Mouse (Mus musculus) heart, embryonic 13.5 days (tissue): ENCODE measurements around the gene Cltb. TPM values are rescaled to one million over a fixed set of nuclear protein-coding genes. Genes with fewer than 3 reads are reported as not detected.

Source experiments
- ATAC-seq: fragments of 200-750 bp; cut with Nextera tagmentation; 2 replicates; pipeline ENCODE4 v1.8.0; 2017; ENCODE audit warnings: moderate TSS enrichment; ENCODE audit not compliant: insufficient number of reproducible peaks, low FRiP score, low TSS enrichment; ENCODE audit errors: extremely low read depth
- H3K27ac ChIP-seq: fragments of 300-500 bp; sonication (generic); replicated peaks from 2 replicates; pipeline ENCODE4 v1.5.1; 2015; ENCODE audit warnings: moderate library complexity, mild to moderate bottlenecking, inconsistent platforms
- H3K27me3 ChIP-seq: fragments of 300-500 bp; sonication (generic); replicated peaks from 2 replicates; pipeline ENCODE4 v1.6.1; 2015; ENCODE audit warnings: mild to moderate bottlenecking, inconsistent platforms
- H3K36me3 ChIP-seq: fragments of 300-500 bp; sonication (generic); 2 replicates; pipeline ENCODE4 v1.6.1; 2015; ENCODE audit warnings: mild to moderate bottlenecking, inconsistent platforms
- H3K4me1 ChIP-seq: fragments of 300-500 bp; sonication (generic); 2 replicates; pipeline ENCODE4 v1.6.1; 2015; ENCODE audit warnings: inconsistent platforms
- H3K4me2 ChIP-seq: fragments of 300-500 bp; sonication (generic); 2 replicates; pipeline ENCODE4 v1.6.1; 2015; ENCODE audit warnings: inconsistent platforms, mild to moderate bottlenecking, moderate library complexity
- H3K4me3 ChIP-seq: fragments of 300-500 bp; sonication (generic); 2 replicates; pipeline ENCODE4 v1.5.1; 2015; ENCODE audit warnings: moderate library complexity, mild to moderate bottlenecking, inconsistent platforms
- H3K9ac ChIP-seq: fragments of 300-500 bp; sonication (generic); 2 replicates; pipeline ENCODE4 v1.6.1; 2015; ENCODE audit warnings: inconsistent platforms, mild to moderate bottlenecking, moderate library complexity
- H3K9me3 ChIP-seq: fragments of 300-500 bp; sonication (generic); 2 replicates; pipeline ENCODE4 v1.6.1; 2016; ENCODE audit warnings: inconsistent platforms
- WGBS: fragments of 180-500 bp; shearing (Covaris S2); methylation state at CpG from one replicate; pipeline ENCODE4 v1.1.7; 2015; ENCODE audit warnings: mixed read lengths; 5-methylcytosine and 5-hydroxymethylcytosine counted together
- microRNA-seq: library from miRNA; unstranded; fragments of <30 nt; microRNA quantifications from one replicate; pipeline ENCODE4, GENCODE M21; 2016
- polyA plus RNA-seq: library from polyadenylated mRNA; unstranded; fragments of >200 nt; fragmentation: Nextera tagmentation; extraction: Ambion mirVana; gene quantifications from 2 replicates; pipeline ENCODE4 v1.2.1, GENCODE M21; 2015

The Cltb gene
- polyA plus RNA-seq, 1 experiment from 2014 or later = 44.6 TPM

GRCm38 (mm10) chr13:54559656-54560055 is 51.5 kb downstream of the Cltb start:
- Histone ChIP-seq H3K27me3 (no peaks in the 10 kb centered on the region), H3K4me1 (peaks cover 10% of the 10 kb centered on the region), H3K27ac (no peak overlapping the region), H3K9me3 (no peaks in the 10 kb centered on the region), H3K4me3 (no peak overlapping the region), H3K4me2 (no peak overlapping the region), H3K9ac (no peak overlapping the region), H3K36me3 (peaks cover 86% of the 10 kb centered on the region)
- WGBS = 94% methylated on average over 2 of the region's 2 CpGs
- no peak for ATAC-seq

GRCm38 (mm10) chr13:54557652-54558051 is 53.5 kb downstream of the Cltb start:
- WGBS = 90% methylated on average over 1 of the region's 1 CpGs
- H3K4me3 ChIP-seq = no peak overlapping the region

GRCm38 (mm10) chr13:54556796-54557195 is 54.3 kb downstream of the Cltb start:
- Histone ChIP-seq H3K9me3 (no peaks in the 10 kb centered on the region), H3K27ac (no peak overlapping the region), H3K36me3 (peaks cover 98% of the 10 kb centered on the region), H3K9ac (no peak overlapping the region), H3K27me3 (no peaks in the 10 kb centered on the region), H3K4me1 (no peaks in the 10 kb centered on the region), H3K4me2 (no peak overlapping the region), H3K4me3 (no peak overlapping the region)
- 78% methylated on average over 3 of the region's 3 CpGs for WGBS
- no peak for ATAC-seq

More at GRCm38 (mm10) chr13:54557652-54558051, 53.5 kb downstream of the Cltb start:
- Histone ChIP-seq H3K9me3 (no peaks in the 10 kb centered on the region), H3K9ac (no peak overlapping the region), H3K27ac (no peak overlapping the region), H3K36me3 (peaks cover 98% of the 10 kb centered on the region), H3K4me1 (no peaks in the 10 kb centered on the region), H3K27me3 (no peaks in the 10 kb centered on the region), H3K4me2 (no peak overlapping the region)
- ATAC-seq = no peak

- Histone ChIP-seq H3K27me3 (no peaks in the 10 kb centered on the region), H3K4me1 (no peaks in the 10 kb centered on the region), H3K4me2 (no peak overlapping the region), H3K9ac (no peak overlapping the region), H3K36me3 (peaks cover 98% of the 10 kb centered on the region), H3K4me3 (no peak overlapping the region), H3K9me3 (no peaks in the 10 kb centered on the region), H3K27ac (no peak overlapping the region)
- 90% methylated on average over 9 of the region's 9 CpGs for WGBS
- ATAC-seq = no peak
Measured at GRCm38 (mm10) chr13:54556176-54556575, 55.0 kb downstream of the Cltb start.

GRCm38 (mm10) chr13:54548036-54548435 is 63.1 kb downstream of the Cltb start:
- WGBS = 82% methylated on average over 7 of the region's 7 CpGs
- no peak overlapping the region for H3K27ac ChIP-seq
- H3K27me3 ChIP-seq = no peaks in the 10 kb centered on the region
- no peak for ATAC-seq
- H3K4me2 ChIP-seq = no peak overlapping the region
- no peaks in the 10 kb centered on the region for H3K4me1 ChIP-seq
- no peak overlapping the region for H3K4me3 ChIP-seq
- H3K9ac ChIP-seq = no peak overlapping the region
- H3K9me3 ChIP-seq = no peaks in the 10 kb centered on the region
- peaks cover 66% of the 10 kb centered on the region for H3K36me3 ChIP-seq

Small RNA genes within 50 kb of the gene (microRNA-seq; reads per million reads assigned to microRNA genes)
- not detected for gene Gm24195

Other genes with a start within 250 kb of the Cltb start
- gene Cplx2, start 240.0 kb downstream of the Cltb start, polyA plus RNA-seq = 2.2 and 2.9 TPM in 2 replicates
- 76.7 and 83.8 TPM in 2 replicates for gene Thoc3, start 142.5 kb downstream of the Cltb start, polyA plus RNA-seq
- 5.4 and 5.7 TPM in 2 replicates for gene Simc1, start 107.6 kb downstream of the Cltb start, polyA plus RNA-seq
- gene 4833439L19Rik, start 45.9 kb downstream of the Cltb start, polyA plus RNA-seq = 110 and 122 TPM in 2 replicates
- 19.0 and 19.2 TPM in 2 replicates for gene Arl10, start 36.3 kb downstream of the Cltb start, polyA plus RNA-seq
- gene Nop16, start 21.3 kb downstream of the Cltb start, polyA plus RNA-seq = 60.6 and 60.9 TPM in 2 replicates
- gene Higd2a, start 21.1 kb downstream of the Cltb start, polyA plus RNA-seq = 229 and 258 TPM in 2 replicates
- gene Faf2, start 10.4 kb upstream of the Cltb start, polyA plus RNA-seq = 42.6 and 45.5 TPM in 2 replicates
- 53.2 and 54.8 TPM in 2 replicates for gene Rnf44, start 82.6 kb upstream of the Cltb start, polyA plus RNA-seq
- 0.45 TPM in 1 of 2 replicates, not detected in the other for gene Cdhr2, start 90.1 kb upstream of the Cltb start, polyA plus RNA-seq
- not detected in 2 replicates for gene Gprin1, start 138.5 kb upstream of the Cltb start, polyA plus RNA-seq
- gene Sncb, start 155.3 kb upstream of the Cltb start, polyA plus RNA-seq = not detected in 2 replicates
- gene Eif4e1b, start 172.7 kb upstream of the Cltb start, polyA plus RNA-seq = not detected in 2 replicates
- gene Tspan17, start 178.0 kb upstream of the Cltb start, polyA plus RNA-seq = 5.3 TPM in 2 replicates